Mouse (Mus musculus): Measurements from ENCODE around the gene Npcd.
A peak's percentile ranks its signal among the peaks of the same experiment; 100 is the strongest.

DNA sequence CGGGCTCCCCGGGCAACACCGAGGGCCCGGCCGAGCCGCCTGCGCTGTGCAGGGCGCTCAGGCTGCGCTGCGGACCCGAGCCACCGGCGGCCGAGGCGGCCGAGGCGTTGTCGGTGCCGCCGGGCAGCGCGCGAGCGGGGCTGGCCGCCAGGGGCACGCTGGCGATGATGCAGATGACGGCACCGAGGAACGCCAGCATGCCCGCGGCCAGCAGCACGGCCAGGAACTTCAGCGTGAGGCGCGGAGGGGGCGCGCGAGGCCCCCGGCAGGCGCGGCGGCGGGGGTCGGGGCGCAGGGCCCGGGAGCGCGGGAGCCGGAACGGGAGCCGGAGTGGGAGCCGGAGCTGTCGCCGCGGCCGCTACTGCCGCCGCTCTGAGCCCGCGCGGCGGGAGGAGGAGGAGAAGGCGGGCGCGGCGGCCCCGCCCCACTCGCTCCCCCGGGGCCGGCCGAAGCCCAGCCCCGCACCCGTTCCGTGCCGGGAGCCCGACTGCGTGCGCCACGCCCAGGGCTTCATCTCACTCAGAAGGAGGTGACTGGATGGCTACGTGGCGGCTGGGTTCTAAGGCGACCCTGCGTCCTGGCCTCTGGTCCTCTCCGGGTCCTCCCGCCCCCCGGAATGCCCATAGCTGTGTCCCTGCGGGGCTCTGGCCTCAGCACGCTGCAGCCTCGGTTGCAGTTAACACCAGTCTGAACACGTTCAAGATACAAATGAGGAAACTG lies 29.5 kb downstream of the Npcd start, which contains the start of gene Nptxr:
- no peak for TF ChIP-seq CTCF (conservative IDR thresholded peaks at IDR 0.05; ENCODE audit: insufficient read depth, insufficient read length, low read depth, low read length)
- TF ChIP-seq POLR2A (IDR thresholded peaks at IDR 0.05; ENCODE audit: low read depth, low read length): peak; percentile 24
